Mouse (Mus musculus): ENCODE data around the gene Agtpbp1. TPM values are rescaled to one million over a fixed set of nuclear protein-coding genes. Genes with fewer than 3 reads are reported as not detected.

Gene Agtpbp1
- total and polyA plus RNA-seq, 3 experiments = 24.2 to 117 (median 33.7) TPM

DNA sequence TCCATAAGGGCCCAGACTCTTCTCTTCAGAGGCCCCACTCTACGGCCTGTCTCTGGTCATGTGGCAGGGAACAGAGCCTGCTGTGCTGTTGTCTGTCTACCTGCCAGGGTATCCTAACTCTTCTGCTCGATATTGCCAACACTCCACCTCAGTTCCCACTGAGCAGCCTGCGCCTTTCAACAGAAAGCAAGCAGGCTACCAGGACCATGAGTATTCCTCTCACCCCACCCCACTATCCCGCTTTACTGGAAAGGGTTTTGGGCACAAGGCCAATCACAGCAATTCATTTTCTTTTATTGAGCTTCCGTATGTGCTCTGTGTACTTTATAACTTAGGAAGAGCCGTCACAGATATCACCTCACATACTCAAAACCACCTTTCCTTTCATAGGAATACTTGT is 131.4 kb downstream of the Agtpbp1 start:
- TF ChIP-seq MEF2A (IDR thresholded peaks at IDR 0.05; ENCODE audit: extremely low read depth, insufficient replicate concordance, low read depth, low read length, poor library complexity, severe bottlenecking) (no peak), POLR2AphosphoS2 (IDR thresholded peaks at IDR 0.05; ENCODE audit: low read length) (no peak), ZNF384 (IDR thresholded peaks at IDR 0.05; ENCODE audit: low read depth, low read length) (no peak), RCOR1 (IDR thresholded peaks at IDR 0.05; ENCODE audit: low read depth, low read length) (no peak), USF1 (IDR thresholded peaks at IDR 0.05; ENCODE audit: low read depth, low read length) (no peak), MYB (IDR thresholded peaks at IDR 0.05; ENCODE audit: low read depth, low read length) (no peak), JUND (IDR thresholded peaks at IDR 0.05; ENCODE audit: low read depth, low read length) (no peak), TCF12 (IDR thresholded peaks at IDR 0.05; ENCODE audit: low read depth, low read length) (no peak), UBTF (IDR thresholded peaks at IDR 0.05; ENCODE audit: borderline replicate concordance, insufficient read depth, low read depth, low read length) (no peak), HCFC1 (IDR thresholded peaks at IDR 0.05; ENCODE audit: low read depth, low read length) (no peak), SMC3 (IDR thresholded peaks at IDR 0.05; ENCODE audit: low read depth, low read length) (no peak), POLR2A (IDR thresholded peaks at IDR 0.05; ENCODE audit: control insufficient read depth in 1 of 2, insufficient read depth in 1 of 2, low read depth in 1 of 2, low read length in 2 of 2, poor library complexity in 1 of 2) (no peak), CHD1 (IDR thresholded peaks at IDR 0.05; ENCODE audit: low read depth, low read length) (no peak), MXI1 (IDR thresholded peaks at IDR 0.05; ENCODE audit: low read depth, low read length) (no peak), CTCF (IDR thresholded peaks at IDR 0.05 in 2 of 3, conservative IDR thresholded peaks at IDR 0.05 in 1 of 3; ENCODE audit: control insufficient read depth in 1 of 3, insufficient read depth in 1 of 3, low read depth in 2 of 3, low read length in 3 of 3, poor library complexity in 1 of 3, severe bottlenecking in 1 of 3) (no peak), NELFE (IDR thresholded peaks at IDR 0.05; ENCODE audit: low read depth, low read length) (no peak), ZC3H11A (IDR thresholded peaks at IDR 0.05; ENCODE audit: low read depth, low read length) (no peak), MAX (IDR thresholded peaks at IDR 0.05; ENCODE audit: low read length) (no peak), POLR2AphosphoS5 (IDR thresholded peaks at IDR 0.05; ENCODE audit: borderline replicate concordance, low read depth, low read length) (no peak)
- H3K36me3 ChIP-seq (ENCODE audit: control insufficient read depth in 1 of 2, insufficient read depth in 2 of 2, low read length in 2 of 2) = no peaks in the 10 kb centered on the region; a peak in 1 of 4 replicates
- H3K9me3 ChIP-seq (replicated peaks; ENCODE audit: insufficient read depth, low read length) = no peaks in the 10 kb centered on the region

DNA sequence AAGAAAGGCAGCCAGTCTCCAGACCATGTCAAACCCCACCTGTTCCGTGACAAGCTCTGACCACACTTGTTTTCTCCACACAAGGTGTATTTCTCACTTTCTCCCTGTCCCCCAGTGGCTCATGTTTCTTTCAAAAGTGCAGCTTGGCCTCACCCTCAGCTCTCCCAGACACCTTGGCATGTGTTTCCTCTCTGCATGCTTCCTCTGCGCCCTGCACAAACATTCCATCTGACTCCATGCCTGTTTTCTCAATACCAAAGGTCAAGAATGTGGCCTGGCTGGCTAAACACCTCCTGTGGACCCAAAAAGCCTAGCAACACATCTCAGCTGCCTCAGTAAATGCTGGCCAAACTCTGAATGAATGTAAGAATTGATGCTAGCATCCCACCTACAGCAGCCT is 132.0 kb downstream of the Agtpbp1 start:
- Histone ChIP-seq H3K4me3 (ENCODE audit: control insufficient read depth in 1 of 2, insufficient read depth in 1 of 2, low read depth in 2 of 2, low read length in 2 of 2) (no peak overlapping the region), H3K79me2 (ENCODE audit: control insufficient read depth, insufficient read depth, low read length, poor library complexity) (no peaks in the 10 kb centered on the region), H3K27me3 (ENCODE audit: control insufficient read depth in 1 of 2, insufficient read depth in 2 of 2, low read length in 2 of 2) (no peaks in the 10 kb centered on the region), H3K4me1 (ENCODE audit: control insufficient read depth in 1 of 2, insufficient read depth in 2 of 2, low read length in 2 of 2) (no peaks in the 10 kb centered on the region), H3K36me3 (ENCODE audit: control insufficient read depth in 1 of 2, insufficient read depth in 2 of 2, low read length in 2 of 2) (no peaks in the 10 kb centered on the region; a peak in 1 of 4 replicates), H3K9me3 (replicated peaks; ENCODE audit: insufficient read depth, low read length) (no peaks in the 10 kb centered on the region), H3K27ac (ENCODE audit: control insufficient read depth, low read depth, low read length) (no peak overlapping the region), H3K9ac (ENCODE audit: control insufficient read depth, low read depth, low read length, poor library complexity, severe bottlenecking) (no peak overlapping the region)
- no peak for DNase-seq (ENCODE audit: low read depth, low spot score)
- TF ChIP-seq ZNF384 (IDR thresholded peaks at IDR 0.05; ENCODE audit: low read depth, low read length) (no peak), TAL1 (IDR thresholded peaks at IDR 0.05; ENCODE audit: low read length) (no peak), CHD2 (IDR thresholded peaks at IDR 0.05; ENCODE audit: low read length) (no peak), ETS1 (IDR thresholded peaks at IDR 0.05; ENCODE audit: low read depth, low read length) (no peak), TBP (IDR thresholded peaks at IDR 0.05; ENCODE audit: low read depth, low read length) (no peak), GATA1 (IDR thresholded peaks at IDR 0.05; ENCODE audit: low read depth, low read length) (no peak), MXI1 (IDR thresholded peaks at IDR 0.05; ENCODE audit: low read depth, low read length) (no peak), SIN3A (IDR thresholded peaks at IDR 0.05; ENCODE audit: low read length) (no peak), MAZ (IDR thresholded peaks at IDR 0.05; ENCODE audit: low read depth, low read length) (no peak), KAT2A (conservative IDR thresholded peaks at IDR 0.05; ENCODE audit: low read depth, low read length) (no peak), POLR2AphosphoS5 (IDR thresholded peaks at IDR 0.05; ENCODE audit: borderline replicate concordance, low read depth, low read length) (no peak), ZMIZ1 (IDR thresholded peaks at IDR 0.05; ENCODE audit: low read depth, low read length) (no peak), ZC3H11A (IDR thresholded peaks at IDR 0.05; ENCODE audit: low read depth, low read length) (no peak), MYC (IDR thresholded peaks at IDR 0.05; ENCODE audit: low read depth, low read length) (no peak), ZKSCAN1 (IDR thresholded peaks at IDR 0.05; ENCODE audit: low read depth, low read length) (no peak), USF2 (IDR thresholded peaks at IDR 0.05; ENCODE audit: borderline replicate concordance in 1 of 2, insufficient read depth in 1 of 2, low read depth in 1 of 2, low read length in 2 of 2) (no peak), CTCF (IDR thresholded peaks at IDR 0.05 in 2 of 3, conservative IDR thresholded peaks at IDR 0.05 in 1 of 3; ENCODE audit: control insufficient read depth in 1 of 3, insufficient read depth in 1 of 3, low read depth in 2 of 3, low read length in 3 of 3, poor library complexity in 1 of 3, severe bottlenecking in 1 of 3) (no peak), MYB (IDR thresholded peaks at IDR 0.05; ENCODE audit: low read depth, low read length) (no peak)

More for the DNA sequence above, 131.4 kb downstream of the Agtpbp1 start:
- Histone ChIP-seq H3K27ac (ENCODE audit: control insufficient read depth, low read depth, low read length) (no peak overlapping the region), H3K79me2 (ENCODE audit: control insufficient read depth, insufficient read depth, low read length, poor library complexity) (no peaks in the 10 kb centered on the region), H3K9ac (ENCODE audit: control insufficient read depth, low read depth, low read length, poor library complexity, severe bottlenecking) (no peak overlapping the region), H3K4me1 (ENCODE audit: control insufficient read depth in 1 of 2, insufficient read depth in 2 of 2, low read length in 2 of 2) (no peaks in the 10 kb centered on the region), H3K4me3 (ENCODE audit: control insufficient read depth in 1 of 2, insufficient read depth in 1 of 2, low read depth in 2 of 2, low read length in 2 of 2) (no peak overlapping the region), H3K27me3 (ENCODE audit: control insufficient read depth in 1 of 2, insufficient read depth in 2 of 2, low read length in 2 of 2) (no peaks in the 10 kb centered on the region)
- DNase-seq (ENCODE audit: low read depth, low spot score) = no peak
